Mouse (Mus musculus): ENCODE data around the gene Shd. TPM values are rescaled to one million over a fixed set of nuclear protein-coding genes. Genes with fewer than 3 reads are reported as not detected.
"Not testable (repeated sequence)": the region's sequence is repeated elsewhere in the genome, so short reads cannot be mapped to it uniquely, and the experiment has no call there.

The Shd gene
- 109 and 111 TPM in 2 replicates for polyA plus RNA-seq (2014; fragmentation: Nextera tagmentation; extraction: Ambion mirVana)

GRCm38 (mm10) chr17:55969966-55970891 lies at the start of gene Shd:
TSS of gene Shd (plus strand) at chr17:55970467.
- no peaks in the 10 kb centered on the region for H3K9me3 ChIP-seq (replicated peaks; ENCODE audit: control insufficient read depth, low read length)
- peak; percentile 58 for DNase-seq (ENCODE audit: low spot score)
- ATAC-seq, result peak; percentile 65
- 7% methylated on average over 52 of the region's 55 CpGs for WGBS
- peak within 1 kb of the TSS; percentile 68 for H3K4me2 ChIP-seq (ENCODE audit: low read length)
- no peaks in the 10 kb centered on the region for H3K27me3 ChIP-seq (replicated peaks; ENCODE audit: control insufficient read depth, insufficient read depth, low read length)
- H3K4me3 ChIP-seq (ENCODE audit: low read depth, low read length), result peak within 1 kb of the TSS; percentile 58
- H3K4me1 ChIP-seq (ENCODE audit: control insufficient read depth, insufficient read depth, low read length), result peaks cover 4% of the 10 kb centered on the region
- H3K27ac ChIP-seq (ENCODE audit: low read depth, low read length), result peak within 1 kb of the TSS; percentile 75
- peaks cover 43% of the 10 kb centered on the region for H3K36me3 ChIP-seq (ENCODE audit: control insufficient read depth, insufficient read depth, low read length)
- H3K9ac ChIP-seq (ENCODE audit: low read length), result peak within 1 kb of the TSS; percentile 81

GRCm38 (mm10) chr17:55931553-55932502 lies 38.4 kb upstream of the Shd start:
- H3K27ac ChIP-seq (ENCODE audit: low read depth, low read length), result peak overlapping the region; percentile 70; the same call in 1 of the 2 replicates
- H3K9me3 ChIP-seq (replicated peaks; ENCODE audit: control insufficient read depth, low read length), result no peaks in the 10 kb centered on the region
- H3K4me3 ChIP-seq (ENCODE audit: low read depth, low read length), result peak overlapping the region; percentile 52
- peak overlapping the region; percentile 63 for H3K4me2 ChIP-seq (ENCODE audit: low read length)
- DNase-seq (ENCODE audit: low spot score), result peak; percentile 86
- 0 out of 2 replicates have a peak, but pooled peaks cover 4% of the 10 kb centered on the region for H3K4me1 ChIP-seq (ENCODE audit: control insufficient read depth, insufficient read depth, low read length)
- H3K36me3 ChIP-seq (ENCODE audit: control insufficient read depth, insufficient read depth, low read length), result no peaks in the 10 kb centered on the region
- 1% methylated on average over 33 of the region's 33 CpGs for WGBS
- H3K9ac ChIP-seq (ENCODE audit: low read length), result peak overlapping the region; percentile 74
- ATAC-seq, result peak; percentile 98
- H3K27me3 ChIP-seq (replicated peaks; ENCODE audit: control insufficient read depth, insufficient read depth, low read length), result no peaks in the 10 kb centered on the region

GRCm38 (mm10) chr17:55932635-55933034 lies 37.6 kb upstream of the Shd start:
- H3K9me3 ChIP-seq (replicated peaks; ENCODE audit: control insufficient read depth, low read length), result no peaks in the 10 kb centered on the region
- no peaks in the 10 kb centered on the region for H3K36me3 ChIP-seq (ENCODE audit: control insufficient read depth, insufficient read depth, low read length)
- peak overlapping the region; percentile 52 for H3K4me3 ChIP-seq (ENCODE audit: low read depth, low read length)
- WGBS, result 72% methylated on average over 2 of the region's 2 CpGs
- DNase-seq (ENCODE audit: low spot score), result no peak
- no peak overlapping the region for H3K27ac ChIP-seq (ENCODE audit: low read depth, low read length)
- peak overlapping the region; percentile 53; the same call in 1 of the 2 replicates for H3K9ac ChIP-seq (ENCODE audit: low read length)
- ATAC-seq, result no peak
- H3K4me2 ChIP-seq (ENCODE audit: low read length), result peak overlapping the region; percentile 63
- no peaks in the 10 kb centered on the region for H3K27me3 ChIP-seq (replicated peaks; ENCODE audit: control insufficient read depth, insufficient read depth, low read length)
- H3K4me1 ChIP-seq (ENCODE audit: control insufficient read depth, insufficient read depth, low read length), result 0 out of 2 replicates have a peak, but pooled peaks cover 4% of the 10 kb centered on the region

- DNase-seq (ENCODE audit: low spot score), result no peak
- no peak overlapping the region for H3K4me3 ChIP-seq (ENCODE audit: low read depth, low read length)
- H3K9me3 ChIP-seq (replicated peaks; ENCODE audit: control insufficient read depth, low read length), result 0 out of 2 replicates have a peak, but pooled peaks cover 2% of the 10 kb centered on the region
- ATAC-seq, result no peak
- H3K36me3 ChIP-seq (ENCODE audit: control insufficient read depth, insufficient read depth, low read length), result no peaks in the 10 kb centered on the region
- H3K9ac ChIP-seq (ENCODE audit: low read length), result no peak overlapping the region
- H3K27ac ChIP-seq (ENCODE audit: low read depth, low read length), result no peak overlapping the region
- no peaks in the 10 kb centered on the region for H3K27me3 ChIP-seq (replicated peaks; ENCODE audit: control insufficient read depth, insufficient read depth, low read length)
- WGBS, result 92% methylated on average over 15 of the region's 15 CpGs
- no peak overlapping the region for H3K4me2 ChIP-seq (ENCODE audit: low read length)
- H3K4me1 ChIP-seq (ENCODE audit: control insufficient read depth, insufficient read depth, low read length), result 0 out of 2 replicates have a peak, but pooled peaks cover 4% of the 10 kb centered on the region
Measured at GRCm38 (mm10) chr17:55933191-55933590, 37.1 kb upstream of the Shd start.

GRCm38 (mm10) chr17:55944387-55944865 lies 25.8 kb upstream of the Shd start:
- H3K4me2 ChIP-seq (ENCODE audit: low read length), result peak overlapping the region; percentile 68
- 37% methylated on average over 10 of the region's 10 CpGs for WGBS
- not testable (repeated sequence) for H3K4me1 ChIP-seq (ENCODE audit: control insufficient read depth, insufficient read depth, low read length); DNase-seq (ENCODE audit: low spot score); H3K27me3 ChIP-seq (replicated peaks; ENCODE audit: control insufficient read depth, insufficient read depth, low read length); H3K36me3 ChIP-seq (ENCODE audit: control insufficient read depth, insufficient read depth, low read length); H3K9me3 ChIP-seq (replicated peaks; ENCODE audit: control insufficient read depth, low read length); ATAC-seq
- peak overlapping the region; percentile 60; the same call in 1 of the 2 replicates for H3K27ac ChIP-seq (ENCODE audit: low read depth, low read length)
- peak overlapping the region; percentile 62 for H3K9ac ChIP-seq (ENCODE audit: low read length)
- peak overlapping the region; percentile 38 for H3K4me3 ChIP-seq (ENCODE audit: low read depth, low read length)

- H3K4me1 ChIP-seq (ENCODE audit: control insufficient read depth, insufficient read depth, low read length); H3K36me3 ChIP-seq (ENCODE audit: control insufficient read depth, insufficient read depth, low read length); H3K9me3 ChIP-seq (replicated peaks; ENCODE audit: control insufficient read depth, low read length); H3K27me3 ChIP-seq (replicated peaks; ENCODE audit: control insufficient read depth, insufficient read depth, low read length): not testable (repeated sequence)
- Histone ChIP-seq H3K9ac (ENCODE audit: low read length) (peak overlapping the region; percentile 62), H3K4me2 (ENCODE audit: low read length) (peak overlapping the region; percentile 68), H3K27ac (ENCODE audit: low read depth, low read length) (peak overlapping the region; percentile 82), H3K4me3 (ENCODE audit: low read depth, low read length) (peak overlapping the region; percentile 38)
- peak; percentile 98 for ATAC-seq
- DNase-seq (ENCODE audit: low spot score), result peak; percentile 87
- under 1% methylated on average over 49 of the region's 56 CpGs for WGBS
Measured at GRCm38 (mm10) chr17:55944866-55945682, 25.2 kb upstream of the Shd start.

GRCm38 (mm10) chr17:55945696-55946095 lies 24.6 kb upstream of the Shd start:
- WGBS, result 30% methylated on average over 5 of the region's 5 CpGs
- DNase-seq (ENCODE audit: low spot score), result no peak
- Histone ChIP-seq H3K9me3 (replicated peaks; ENCODE audit: control insufficient read depth, low read length) (no peaks in the 10 kb centered on the region), H3K27ac (ENCODE audit: low read depth, low read length) (peak overlapping the region; percentile 82; the same call in 1 of the 2 replicates), H3K4me1 (ENCODE audit: control insufficient read depth, insufficient read depth, low read length) (no peaks in the 10 kb centered on the region), H3K27me3 (replicated peaks; ENCODE audit: control insufficient read depth, insufficient read depth, low read length) (no peaks in the 10 kb centered on the region), H3K4me3 (ENCODE audit: low read depth, low read length) (peak overlapping the region; percentile 38), H3K4me2 (ENCODE audit: low read length) (peak overlapping the region; percentile 68), H3K9ac (ENCODE audit: low read length) (peak overlapping the region; percentile 62), H3K36me3 (ENCODE audit: control insufficient read depth, insufficient read depth, low read length) (no peaks in the 10 kb centered on the region)
- no peak for ATAC-seq

- Histone ChIP-seq H3K4me3 (ENCODE audit: low read depth, low read length) (no peak overlapping the region), H3K27ac (ENCODE audit: low read depth, low read length) (no peak overlapping the region), H3K9me3 (replicated peaks; ENCODE audit: control insufficient read depth, low read length) (no peaks in the 10 kb centered on the region), H3K9ac (ENCODE audit: low read length) (no peak overlapping the region), H3K4me2 (ENCODE audit: low read length) (no peak overlapping the region), H3K36me3 (ENCODE audit: control insufficient read depth, insufficient read depth, low read length) (no peaks in the 10 kb centered on the region), H3K4me1 (ENCODE audit: control insufficient read depth, insufficient read depth, low read length) (no peaks in the 10 kb centered on the region), H3K27me3 (replicated peaks; ENCODE audit: control insufficient read depth, insufficient read depth, low read length) (no peaks in the 10 kb centered on the region)
- DNase-seq (ENCODE audit: low spot score), result no peak
- 86% methylated on average over 4 of the region's 4 CpGs for WGBS
- ATAC-seq, result no peak
Measured at GRCm38 (mm10) chr17:55948647-55949046, 21.6 kb upstream of the Shd start.
